Mouse (Mus musculus): ENCODE results near the gene Fas.

DNA sequence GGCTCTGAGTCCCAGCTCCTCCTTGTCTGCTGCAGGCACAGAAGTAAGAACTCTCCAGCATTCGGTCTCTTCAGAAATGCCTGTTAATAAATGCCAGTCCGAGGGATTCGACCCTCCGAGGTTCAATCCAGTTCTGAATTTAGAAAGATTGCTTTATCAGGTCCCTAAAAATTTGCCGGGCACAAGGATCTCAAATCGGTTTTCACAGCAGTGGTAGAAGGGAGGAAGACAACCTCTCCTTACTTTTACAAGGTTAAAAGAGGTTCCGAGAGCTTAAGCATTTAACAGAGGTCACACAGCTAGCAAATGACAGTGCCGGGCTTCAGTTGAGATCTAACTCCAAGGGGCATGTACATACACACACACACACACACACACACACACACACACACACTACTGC, 913 bp downstream of the Fas start:
- no peak for TF ChIP-seq POLR2A (IDR thresholded peaks at IDR 0.05; ENCODE audit: insufficient read depth, low read depth, low read length)
- TF ChIP-seq CTCF (IDR thresholded peaks at IDR 0.05; ENCODE audit: insufficient read depth, low read depth, low read length): no peak
